Mouse (Mus musculus) embryonic fibroblast, embryonic 13.5 days (primary cell): ENCODE measurements around the gene Anks3.

Experiments
- CTCF ChIP-seq: IDR thresholded peaks from 2 replicates; pipeline ENCODE4 v1.5.1; 2011; ENCODE audit warnings: mild to moderate bottlenecking, control low read depth, low read length, moderate library complexity, borderline replicate concordance; ENCODE audit not compliant: insufficient read depth
- POLR2A ChIP-seq: IDR thresholded peaks from 2 replicates; pipeline ENCODE4 v1.6.1; 2011; ENCODE audit warnings: low read depth, mild to moderate bottlenecking, control low read depth, low read length, moderate library complexity

DNA sequence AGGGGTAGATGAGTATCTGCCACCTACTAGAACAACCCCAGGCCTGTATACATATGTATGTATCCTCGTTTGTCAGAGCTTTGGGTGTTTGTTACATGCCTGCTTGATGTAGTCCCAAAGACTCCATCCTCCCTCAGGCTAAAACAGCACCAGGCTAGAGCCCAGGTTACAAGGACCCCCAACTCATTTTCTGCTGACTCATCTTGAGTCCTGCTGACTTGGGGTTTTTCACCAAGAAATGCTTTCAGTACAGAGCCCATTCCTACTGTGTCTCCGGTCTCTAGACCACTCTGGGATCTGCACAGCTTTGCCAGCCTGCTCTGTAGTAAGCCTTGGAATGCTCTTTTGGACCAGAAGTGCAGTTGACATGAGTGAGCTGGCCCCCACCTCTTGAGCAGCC lies 47.4 kb downstream of the Anks3 start:
- TF ChIP-seq POLR2A, result no peak
- TF ChIP-seq CTCF, result no peak
